Mouse (Mus musculus) gastrocnemius, postnatal 10 days (tissue): ENCODE results near the gene Sox6. TPM values are rescaled to one million over a fixed set of nuclear protein-coding genes. Genes with fewer than 3 reads are reported as not detected.

Experiments
- DNase-seq: peaks from one replicate; pipeline ENCODE4 v3.0.0; 2021; ENCODE audit warnings: mixed read lengths
- total RNA-seq, 2 experiments: library from RNA; stranded (reverse); gene quantifications; 2 replicates each; pipeline ENCODE4 v1.2.3; 2021

The Sox6 gene
- total RNA-seq, 2 experiments from 2014 or later = 110 TPM

DNA sequence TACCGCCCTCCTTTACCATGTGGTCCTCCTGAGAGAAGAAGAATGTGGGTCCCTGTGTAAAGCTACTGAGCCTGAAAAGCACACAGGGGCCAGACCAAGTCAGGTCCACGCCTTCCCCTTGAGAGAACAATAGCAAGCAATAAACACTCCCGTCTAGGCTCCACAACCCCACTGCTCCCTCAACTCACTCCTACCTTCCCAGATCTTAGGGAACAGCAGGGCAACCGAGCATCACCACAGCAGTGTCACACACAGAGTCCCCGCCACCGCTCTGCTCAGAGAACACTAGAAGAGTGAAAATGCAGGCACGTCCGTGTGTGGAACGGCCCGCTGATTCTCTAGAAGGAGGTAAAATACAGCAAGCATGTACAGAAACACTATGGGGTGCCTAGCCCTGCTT, 208.2 kb downstream of the Sox6 start:
- DNase-seq = no peak

DNA sequence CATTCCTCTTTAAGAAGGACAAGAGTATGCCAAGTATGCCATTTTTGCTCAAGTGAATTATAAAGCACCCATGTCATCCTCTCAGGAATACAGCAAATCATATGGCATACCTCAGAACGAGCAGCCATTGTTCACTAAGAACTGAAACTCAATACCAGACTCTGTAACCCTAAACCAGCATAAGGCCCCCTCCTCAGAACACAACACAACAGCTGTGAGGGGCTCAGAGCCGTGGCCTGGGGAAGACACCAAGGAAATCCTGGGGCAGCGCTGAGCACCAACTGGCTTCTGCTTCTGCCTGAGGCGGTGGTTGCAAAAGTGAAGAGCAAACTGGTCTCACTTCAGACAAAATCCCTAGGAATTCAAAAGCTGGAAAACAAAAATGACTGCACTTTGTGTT, 208.8 kb downstream of the Sox6 start:
- DNase-seq = no peak

DNA sequence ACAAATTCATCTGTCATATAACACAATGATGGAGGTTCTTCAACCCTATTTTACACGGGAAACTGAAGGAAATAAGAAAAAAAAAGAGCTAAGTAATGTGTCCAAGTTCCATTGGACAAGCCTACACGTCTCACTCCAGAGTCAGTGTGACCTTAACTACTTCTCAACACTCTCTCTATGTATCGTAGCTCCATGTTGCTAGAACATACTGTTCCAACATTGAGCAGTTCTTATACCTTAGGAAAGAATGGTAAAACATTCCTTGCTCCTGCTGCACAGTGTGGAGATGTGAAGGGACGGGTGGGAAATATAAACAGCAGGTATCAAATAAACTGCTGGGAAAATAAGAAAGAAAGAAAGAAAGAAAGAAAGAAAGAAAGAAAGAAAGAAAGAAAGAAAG, 209.3 kb downstream of the Sox6 start:
- no peak for DNase-seq

DNA sequence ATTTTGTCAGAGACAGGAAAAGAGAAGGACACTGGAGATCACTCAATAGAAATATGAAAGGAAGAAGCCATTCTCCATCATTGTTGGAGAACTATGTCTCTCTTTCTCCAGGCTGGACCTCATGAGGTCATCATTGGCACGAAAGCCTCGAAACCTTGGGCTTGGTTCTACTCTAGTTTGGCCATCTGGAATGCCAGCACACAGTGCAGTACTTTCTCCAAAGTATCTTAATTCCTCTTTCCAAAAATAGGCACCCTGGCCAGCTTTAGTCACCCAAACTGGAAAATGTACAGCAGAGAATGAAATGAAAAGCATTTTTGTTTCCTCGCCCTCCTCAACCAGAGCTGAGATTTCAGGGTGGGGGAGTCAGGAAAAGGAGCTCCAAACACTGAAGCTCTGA, 213.3 kb downstream of the Sox6 start:
- DNase-seq = no peak

DNA sequence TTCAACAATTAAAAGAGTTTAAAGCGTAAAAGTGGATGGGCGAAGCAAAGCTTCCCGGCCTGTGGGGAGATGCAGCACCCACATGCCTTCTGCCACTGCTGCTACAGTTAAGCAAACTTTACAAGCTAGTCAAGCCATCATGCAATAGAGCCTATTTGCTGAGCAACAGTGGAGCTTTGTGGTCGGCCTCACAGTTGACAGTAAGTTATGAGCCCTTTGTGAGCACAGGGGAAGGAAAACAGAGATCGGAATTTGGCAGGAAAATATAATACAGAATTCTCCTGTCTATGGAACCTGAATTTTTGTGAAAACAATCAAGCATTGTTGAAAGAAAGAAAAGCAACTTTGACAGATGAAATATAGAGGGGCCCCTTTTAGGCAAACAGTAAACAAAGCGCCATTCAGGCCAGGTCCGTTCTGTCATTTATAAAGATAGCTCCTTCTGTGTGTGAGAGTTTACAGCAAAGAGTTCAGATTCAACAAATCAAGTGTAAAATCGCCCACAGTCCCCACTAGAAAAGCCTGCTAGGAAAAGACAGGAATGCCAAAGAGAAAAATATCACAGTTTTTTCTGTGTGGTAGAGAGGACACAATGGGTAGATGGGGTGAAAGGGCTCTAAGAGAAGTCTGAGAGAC, 213.9 kb downstream of the Sox6 start:
- DNase-seq = no peak

DNA sequence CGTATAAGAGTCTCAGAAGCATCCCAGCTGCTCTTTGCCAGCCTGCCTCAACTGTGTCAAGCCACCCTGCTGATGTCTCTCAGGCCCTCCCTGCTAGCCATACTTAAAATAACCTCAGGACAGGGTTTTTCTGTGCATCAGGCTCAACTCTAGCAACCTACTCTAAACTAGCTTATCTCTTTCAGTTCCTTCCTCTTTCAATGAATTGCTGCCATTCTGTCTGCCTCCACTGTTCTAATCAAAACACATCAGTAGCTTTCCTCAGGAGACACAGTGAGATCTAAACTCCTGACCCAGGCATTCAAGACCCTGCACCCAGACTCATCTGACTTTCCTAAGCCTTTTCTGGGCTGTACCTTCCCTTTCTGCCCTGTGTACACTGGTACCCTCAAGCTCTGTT, 219.5 kb downstream of the Sox6 start:
- DNase-seq = no peak

DNA sequence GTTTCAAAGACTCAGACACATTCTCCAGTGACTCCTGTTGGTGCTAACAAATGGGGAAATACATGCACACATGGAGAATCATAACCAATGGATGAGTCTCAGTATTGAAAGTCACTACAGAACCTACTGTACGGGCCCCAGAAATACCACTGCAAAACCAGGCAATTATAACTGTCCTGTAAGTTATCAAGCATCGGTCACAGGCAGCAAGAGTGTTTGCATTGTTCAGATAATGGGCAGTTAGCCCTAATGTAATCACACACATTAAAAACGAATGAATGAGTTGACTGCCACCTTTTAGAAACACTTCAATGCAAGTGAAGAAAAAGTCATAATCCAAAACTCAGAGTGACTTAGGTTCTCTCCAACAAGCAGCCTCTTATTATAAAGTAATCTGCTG, 235.3 kb downstream of the Sox6 start:
- DNase-seq = no peak

DNA sequence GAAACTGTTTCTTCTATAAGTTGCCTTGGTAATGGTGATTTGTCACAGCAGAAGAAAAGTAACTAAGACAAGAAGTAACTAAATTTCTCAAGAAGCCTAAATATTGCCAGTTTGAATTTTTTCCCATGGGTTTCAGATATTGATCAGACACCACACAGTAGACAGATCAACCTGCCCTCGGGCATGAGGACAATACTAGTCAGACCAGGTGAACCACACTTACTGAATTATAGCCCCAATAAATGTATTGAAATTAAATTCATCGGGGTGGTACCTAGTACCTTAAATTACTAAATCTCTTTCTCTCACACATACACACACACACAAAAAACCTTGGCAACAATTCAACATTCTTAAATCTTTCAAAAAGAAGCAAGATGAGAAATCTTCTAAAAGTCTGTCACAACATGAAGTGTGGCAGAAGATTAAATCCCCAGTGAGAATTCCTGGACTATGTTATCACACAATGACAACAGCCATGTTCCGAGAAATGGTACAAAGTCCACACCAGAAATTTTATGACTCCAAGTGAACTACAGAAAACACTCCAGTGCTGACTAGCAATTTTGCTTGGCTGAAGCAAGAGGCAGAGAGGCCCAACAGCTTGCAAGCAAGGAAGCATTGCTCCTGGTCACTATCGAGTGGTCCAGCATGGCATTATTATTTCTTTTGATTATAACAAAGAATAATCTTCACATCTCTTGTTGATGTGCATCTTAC, 244.3 kb downstream of the Sox6 start:
- DNase-seq = no peak

DNA sequence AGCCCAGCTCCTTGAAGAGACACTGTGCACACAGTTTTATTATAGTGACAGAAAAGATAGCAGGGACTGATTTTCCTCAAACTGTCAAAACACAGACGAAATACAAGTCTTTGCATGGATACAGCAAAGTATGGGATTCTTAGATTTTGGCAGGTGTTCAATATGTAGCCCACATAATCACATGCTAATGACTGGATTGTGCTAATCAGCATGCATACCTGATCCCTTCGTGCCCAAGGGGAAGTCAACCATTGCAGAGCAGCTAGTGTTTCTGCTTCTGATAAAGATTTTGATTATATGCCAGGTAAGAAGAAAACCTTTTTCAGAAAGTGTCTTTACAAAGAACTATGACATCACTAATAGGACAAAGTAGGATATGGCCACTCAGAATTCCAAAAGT, 245.8 kb downstream of the Sox6 start:
- DNase-seq = no peak

DNA sequence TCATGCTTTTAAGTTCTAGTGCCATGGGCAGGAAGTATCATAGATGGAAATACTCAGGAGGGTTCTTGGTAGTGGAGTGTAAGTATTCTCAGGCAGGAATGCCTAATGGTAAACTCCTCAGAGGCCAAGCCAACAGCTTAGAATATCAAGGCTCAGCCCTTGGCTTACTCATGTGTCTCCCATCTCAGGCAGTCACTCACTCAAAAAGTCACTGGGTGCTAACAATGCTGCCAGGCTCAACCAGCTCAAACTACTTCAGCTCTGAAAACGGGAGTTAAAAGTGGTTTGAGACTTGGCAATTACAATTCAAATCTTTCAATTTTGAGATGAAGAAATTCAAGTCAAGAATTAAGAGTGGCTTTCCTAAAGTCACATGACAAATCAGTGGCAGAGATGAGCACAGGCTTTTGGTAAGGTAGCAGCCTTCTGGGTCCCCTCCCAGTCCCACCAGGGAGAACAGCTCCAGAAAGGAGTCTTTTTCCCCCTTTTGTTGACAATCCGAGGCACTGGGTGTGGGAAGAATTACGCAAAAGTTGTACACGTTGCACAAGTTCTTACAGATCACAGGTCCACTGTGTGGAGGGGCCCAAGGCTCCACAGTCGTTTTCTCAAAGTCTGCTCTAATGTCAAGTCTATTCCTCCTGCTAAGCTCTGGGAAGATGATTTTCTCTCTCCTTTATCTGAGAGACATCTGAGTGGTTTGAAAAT, 249.3 kb downstream of the Sox6 start:
- no peak for DNase-seq

DNA sequence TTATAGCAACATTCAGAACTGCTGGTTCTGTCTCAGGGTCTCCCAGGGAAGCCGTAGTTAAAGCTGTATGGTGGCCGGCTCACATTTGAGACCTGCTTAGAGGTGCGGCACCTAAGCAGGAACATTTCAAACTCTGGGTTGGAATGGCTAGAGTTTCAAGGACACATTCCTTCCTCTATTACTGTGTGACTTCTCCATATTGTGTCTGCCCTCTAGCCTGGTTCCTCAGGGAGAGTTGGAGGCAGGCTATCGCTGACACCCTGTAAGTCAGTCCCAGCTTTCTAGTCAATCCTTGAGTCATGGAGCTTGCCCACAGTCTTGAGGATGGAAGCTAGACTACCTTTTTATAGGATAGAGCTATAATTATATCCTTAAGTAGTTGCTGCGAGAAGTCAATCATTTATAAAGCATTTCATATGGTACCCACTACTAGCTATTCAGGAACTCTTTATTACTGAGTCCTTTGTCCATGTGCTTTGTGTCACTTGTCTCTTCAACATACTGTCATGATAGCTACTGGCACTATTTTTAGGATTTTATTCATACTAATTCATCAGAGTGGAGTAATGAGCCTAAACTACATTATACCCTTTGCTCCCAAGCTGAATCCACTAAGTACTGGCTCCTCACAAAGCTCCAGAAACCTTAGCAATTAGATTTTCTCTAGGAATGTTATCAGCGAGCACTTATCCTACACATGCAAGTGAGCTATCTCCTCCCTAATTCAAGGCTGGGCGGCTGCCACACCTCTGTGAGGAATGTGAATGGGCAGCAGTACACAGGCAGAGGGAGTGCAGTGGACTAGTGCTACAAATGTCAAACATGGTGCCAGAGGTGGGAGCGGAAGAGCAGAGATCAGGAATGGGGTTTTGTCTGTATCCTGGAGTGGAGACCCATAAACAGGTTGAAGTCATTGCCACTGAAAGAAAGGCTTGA, 254.3 kb downstream of the Sox6 start:
- DNase-seq = no peak

DNA sequence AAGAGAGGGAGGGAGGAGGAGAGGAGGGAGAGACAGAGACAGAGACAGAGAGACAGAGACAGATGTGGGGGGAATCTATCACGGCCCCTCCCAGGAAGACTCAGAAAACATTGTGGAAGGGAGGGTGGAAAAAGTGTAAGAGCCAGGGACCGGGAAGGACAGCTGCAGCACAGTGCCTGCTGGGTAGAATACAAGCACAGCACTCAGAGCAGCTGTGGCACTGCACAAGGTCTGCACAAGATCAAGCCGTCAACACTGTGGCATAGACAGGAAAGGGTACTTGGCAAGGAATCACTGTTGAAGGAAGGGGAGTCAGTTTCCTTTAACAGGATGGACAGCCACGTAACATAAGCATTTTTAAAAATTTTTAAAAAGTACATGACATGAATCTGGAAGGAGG, 258.4 kb downstream of the Sox6 start:
- no peak for DNase-seq

DNA sequence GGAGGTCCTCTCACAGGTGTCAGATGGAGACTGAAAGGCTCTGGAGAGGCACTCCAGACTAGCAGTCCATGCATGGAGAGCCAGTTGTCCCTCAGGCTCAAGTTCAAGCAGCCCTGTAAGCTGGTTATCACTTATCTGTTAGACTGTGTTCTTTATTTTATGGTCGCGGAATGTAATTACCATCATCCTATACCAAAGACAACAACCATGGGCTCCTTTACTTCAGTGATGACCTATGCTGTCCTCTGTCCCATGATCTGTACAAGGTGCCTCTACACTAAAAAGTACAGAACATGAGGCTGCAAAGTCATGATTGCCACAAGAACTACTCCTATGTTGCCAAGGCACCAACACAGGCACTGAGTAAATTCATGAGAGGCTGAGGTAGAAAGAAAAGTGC, 259.1 kb downstream of the Sox6 start:
- DNase-seq = no peak

DNA sequence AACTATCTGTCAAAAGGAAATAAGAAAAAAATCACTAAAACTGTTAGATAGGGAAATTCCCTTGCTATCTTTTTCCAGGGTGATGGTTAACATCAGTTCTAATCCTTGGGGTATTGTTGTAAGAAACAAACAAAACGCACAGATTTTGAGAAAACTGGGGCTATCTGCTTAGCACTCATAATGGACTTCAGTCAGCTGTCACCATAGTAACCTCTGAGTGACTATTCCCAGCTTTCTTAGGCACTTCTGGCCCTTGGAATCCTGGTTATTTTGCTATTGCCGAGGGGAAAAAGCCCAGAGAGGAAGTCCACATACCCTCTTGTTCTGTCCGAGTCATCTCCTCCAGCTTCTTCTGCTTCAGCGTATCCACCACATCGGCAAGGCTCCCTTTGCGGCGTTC, 261.9 kb downstream of the Sox6 start:
- no peak for DNase-seq

DNA sequence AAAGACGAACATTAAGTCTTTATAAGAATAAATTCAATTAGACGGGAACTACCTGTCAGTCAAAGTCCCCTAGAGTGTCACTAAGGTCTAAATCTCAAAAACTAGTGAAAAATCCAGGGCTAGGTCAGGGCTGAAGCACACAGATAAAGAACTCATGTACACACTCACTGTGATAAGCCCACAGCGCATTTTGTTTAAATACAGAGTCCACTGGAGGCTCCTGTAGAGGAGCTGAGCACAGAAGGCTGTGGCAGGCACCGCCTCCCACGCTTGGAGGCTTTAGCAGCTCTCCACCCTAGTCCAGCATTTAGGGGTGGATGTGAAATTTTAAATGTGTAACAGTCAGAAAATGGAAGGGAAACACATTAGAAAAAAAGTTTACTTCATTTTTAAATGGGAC, 262.3 kb downstream of the Sox6 start:
- no peak for DNase-seq

DNA sequence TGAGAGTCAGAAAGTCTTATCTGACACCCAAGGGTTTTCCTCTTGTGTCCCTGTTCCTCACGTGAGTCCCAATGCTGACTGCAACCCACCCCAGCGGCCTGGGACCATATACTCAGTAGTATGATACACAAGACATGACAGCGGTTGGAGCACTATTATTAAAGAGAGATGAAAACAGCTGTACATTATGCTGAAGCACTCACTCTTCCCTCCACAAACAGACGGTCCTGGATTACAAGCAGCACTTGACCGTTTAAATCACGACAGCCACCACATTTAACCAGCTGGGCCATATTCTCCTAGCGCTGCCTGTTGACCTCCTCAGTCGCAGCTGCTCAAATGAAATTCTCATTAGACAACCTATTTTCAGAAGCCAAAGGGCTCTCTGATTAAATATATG, 272.3 kb downstream of the Sox6 start:
- DNase-seq = no peak

DNA sequence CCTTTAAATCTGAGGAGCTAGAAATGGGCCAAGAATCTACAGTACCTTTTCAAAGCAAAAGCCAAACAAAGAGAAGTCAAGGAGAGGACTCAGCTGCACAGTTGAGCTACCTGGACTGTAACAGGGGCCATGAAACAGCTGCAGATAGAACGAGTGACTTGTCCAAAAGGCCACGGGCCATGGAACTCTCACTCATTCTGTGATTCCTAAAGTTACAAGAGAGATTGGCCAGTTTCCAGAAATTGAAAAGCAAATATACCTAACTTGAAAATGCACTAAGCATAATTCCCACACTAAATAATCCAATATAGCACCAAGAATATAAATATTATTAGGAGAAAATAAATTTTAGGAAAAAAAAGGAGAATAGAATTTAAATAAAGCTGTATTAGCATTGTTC, 274.7 kb downstream of the Sox6 start:
- no peak for DNase-seq

DNA sequence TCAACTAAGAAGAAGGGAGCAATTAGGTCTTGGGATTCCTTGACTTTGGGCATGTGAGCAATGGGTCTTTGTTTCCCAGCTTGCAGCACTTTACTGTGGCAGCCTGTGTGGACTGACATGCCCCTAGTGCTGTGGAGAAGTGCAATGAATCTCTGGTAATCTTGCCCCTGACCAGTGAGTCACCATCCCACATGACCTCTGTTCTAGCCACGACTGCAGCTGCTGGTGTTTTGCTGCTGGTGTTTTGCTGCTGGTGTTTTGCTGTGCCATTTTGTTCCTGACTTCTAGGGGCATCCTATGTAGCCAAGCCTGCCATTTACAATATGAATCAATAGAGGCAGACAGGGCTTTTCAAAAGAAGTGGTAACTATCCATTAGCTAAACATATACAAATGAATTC, 280.4 kb downstream of the Sox6 start:
- no peak for DNase-seq

DNA sequence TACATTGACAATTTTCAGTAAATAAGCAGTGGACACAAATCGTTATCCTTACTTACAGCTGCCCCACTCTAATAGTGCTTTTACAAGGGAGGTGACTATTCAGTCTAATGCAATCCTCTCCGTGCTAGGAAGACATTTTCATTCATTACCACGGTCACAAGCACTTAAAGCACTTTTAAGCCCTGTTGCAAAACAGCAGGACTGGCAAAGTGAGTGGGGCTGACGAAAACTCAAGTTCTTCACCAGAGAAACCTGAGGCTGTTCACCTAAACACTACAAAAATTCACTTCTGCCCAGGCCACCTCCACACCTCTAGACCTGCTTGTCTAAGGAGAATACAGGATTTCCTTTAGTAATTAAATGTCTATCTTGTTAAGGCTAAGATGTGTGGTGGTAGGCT, 283.3 kb downstream of the Sox6 start:
- no peak for DNase-seq

DNA sequence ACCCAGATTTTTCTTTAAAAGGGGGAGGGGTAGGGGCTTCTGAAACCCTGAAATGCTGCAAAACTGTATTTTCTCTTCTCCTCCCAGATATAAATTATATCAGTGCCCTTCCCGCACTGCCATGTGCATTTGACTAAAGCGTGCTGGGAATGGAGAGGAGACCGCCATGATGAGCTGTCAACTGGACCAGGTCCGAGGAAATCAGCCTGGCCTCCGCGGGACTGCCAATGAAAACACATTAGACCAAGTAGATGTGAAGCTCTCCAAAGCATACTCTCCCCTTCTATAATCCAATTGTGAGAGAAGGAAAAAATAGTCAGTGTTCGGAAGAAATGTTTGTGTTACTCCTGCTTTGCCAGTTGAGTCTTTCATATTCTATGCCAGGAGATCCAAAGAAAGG, 284.4 kb downstream of the Sox6 start:
- DNase-seq = no peak

DNA sequence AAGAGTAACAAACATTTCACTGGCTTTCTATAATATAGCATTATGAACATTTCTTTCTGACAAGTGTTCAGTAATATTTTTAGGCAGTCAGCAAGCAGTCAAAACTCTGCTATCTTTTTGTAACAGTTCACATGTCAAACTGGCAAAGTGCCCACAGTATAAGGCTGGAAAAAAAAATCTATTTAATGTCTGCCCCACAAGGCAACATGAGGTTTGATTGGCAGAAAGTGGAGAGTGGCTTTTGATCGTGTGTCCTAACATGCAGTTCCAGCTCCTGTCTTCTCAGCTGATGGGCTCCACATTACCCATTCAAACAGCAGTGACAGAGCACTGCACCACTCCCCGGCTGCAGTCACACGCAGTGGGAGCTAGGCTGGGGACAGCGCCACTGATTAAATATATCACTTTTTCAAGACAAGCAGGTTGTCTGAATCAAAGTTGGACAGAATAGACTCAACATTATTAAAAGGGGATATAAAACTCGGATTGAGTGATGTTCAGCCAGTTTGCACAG, 286.4 kb downstream of the Sox6 start:
- DNase-seq = peak; percentile 10

DNA sequence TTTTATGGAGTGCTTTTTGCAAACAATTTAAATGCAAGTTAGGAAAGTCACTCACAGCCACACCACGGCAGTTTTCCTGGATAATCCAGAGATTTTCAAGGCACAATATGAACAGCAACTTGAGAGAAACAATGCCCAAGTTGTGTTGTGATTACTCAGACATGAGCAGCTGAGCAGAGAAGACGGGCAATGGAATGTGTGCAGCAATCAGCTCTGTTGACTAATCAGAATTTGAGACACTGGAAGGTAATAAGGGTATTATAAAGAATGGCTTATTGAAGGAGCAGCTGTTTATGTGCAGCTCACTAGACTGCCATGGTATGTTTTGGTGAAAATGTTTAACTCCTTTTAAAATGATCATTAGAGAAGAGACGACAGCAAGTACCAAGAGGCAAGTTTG, 287.5 kb downstream of the Sox6 start:
- no peak for DNase-seq
